In genomic region chr5:134085227-134085626, GRCm38 (mm10) we compare ENCODE assay signal across 18 mouse cellular contexts. TPM values are rescaled to one million over a fixed set of nuclear protein-coding genes. Genes with fewer than 3 reads are reported as not detected.
DNase-seq lines count a peak whose midpoint lies in the region; ATAC-seq lines count a peak whose summit lies in the region.
"Had no signal": no experiment of that assay in that cellular context is flagged by ENCODE, and none has a peak within 500 bp of the region (broad histone marks: within the 10 kb centered on the region; RNA-seq: fewer than 3 reads in every experiment).

No protein-coding gene starts in this region.

- no peak overlapping the region for H3K27ac ChIP-seq in kidney, embryonic 16.5 days (ENCODE audit: low read length)
- H3K27ac ChIP-seq: embryonic facial prominence, embryonic 10.5 days; hindbrain, embryonic 12.5 days; left cerebral cortex, adult 2 months; liver, embryonic 15.5 days had no signal

- H3K9me3 ChIP-seq in kidney, embryonic 16.5 days (ENCODE audit: low read length) = no peaks in the 10 kb centered on the region
- H3K9me3 ChIP-seq: embryonic facial prominence, embryonic 10.5 days; hindbrain, embryonic 12.5 days; liver, embryonic 15.5 days had no signal

- 80% methylated on average over 4 of the region's 4 CpGs for WGBS in kidney, embryonic 16.5 days

- peak; percentile 51 to 61 for DNase-seq in cerebellum, postnatal 10 days
- DNase-seq in cerebellum, adult 11-12 months = no peak
- peak; percentile 16 to 42 for DNase-seq in kidney, postnatal 25 days
- DNase-seq in A20 (ENCODE audit: low read depth, low spot score) (peak; percentile 37), ZHBTc4 (ENCODE audit: low read depth, low spot score) (peak; percentile 63)
- no peak for DNase-seq in spleen, adult 18-20 months
- no peak for DNase-seq in urinary bladder, postnatal 14 days (ENCODE audit: low spot score)
- DNase-seq: cerebellum, adult 9-11 months; gastrocnemius, postnatal 14 days; kidney, adult 11 months; midbrain, embryonic 14.5 days; right cerebral cortex, postnatal 4 days; thymus, adult 18-20 months had no signal

- no peak overlapping the region for H3K4me2 ChIP-seq in kidney, embryonic 16.5 days (replicated peaks; ENCODE audit: low read depth, low read length)
- H3K4me2 ChIP-seq: hindbrain, embryonic 12.5 days; liver, embryonic 15.5 days had no signal

- H3K4me1 ChIP-seq in kidney, embryonic 16.5 days (ENCODE audit: insufficient read depth, low read length) = peaks cover 12% of the 10 kb centered on the region
- H3K4me1 ChIP-seq: liver, embryonic 15.5 days had no signal

- no peaks in the 10 kb centered on the region for H3K36me3 ChIP-seq in kidney, embryonic 16.5 days (ENCODE audit: insufficient read depth, low read length)
- H3K36me3 ChIP-seq: embryonic facial prominence, embryonic 10.5 days; hindbrain, embryonic 12.5 days; liver, embryonic 15.5 days had no signal

- no peaks in the 10 kb centered on the region for H3K27me3 ChIP-seq in kidney, embryonic 16.5 days (ENCODE audit: insufficient read depth, low read length)
- H3K27me3 ChIP-seq: hindbrain, embryonic 12.5 days; liver, embryonic 15.5 days had no signal

- H3K9ac ChIP-seq in kidney, embryonic 16.5 days (replicated peaks; ENCODE audit: low read length) = no peak overlapping the region
- H3K9ac ChIP-seq: hindbrain, embryonic 12.5 days; liver, embryonic 15.5 days had no signal

- no peak overlapping the region for H3K4me3 ChIP-seq in kidney, embryonic 16.5 days (ENCODE audit: low read length)
- H3K4me3 ChIP-seq: embryonic facial prominence, embryonic 10.5 days; hindbrain, embryonic 12.5 days; left cerebral cortex, adult 2 months; liver, embryonic 15.5 days had no signal

- ATAC-seq in kidney, embryonic 16.5 days (ENCODE audit: low FRiP score, low TSS enrichment) = no peak

RNA-seq across cellular contexts. Expression of gene Castor2, which starts 14.3 kb away (rescaled TPM):
- polyA plus RNA-seq in kidney, embryonic 16.5 days (2015; fragmentation: Nextera tagmentation; extraction: Ambion mirVana) = 14.0 and 15.2 TPM in 2 replicates

Comparison
In these comparisons a context has a peak if more than half of its experiments do, and no peak if none do; other contexts are left out.
1. DNase-seq: peak in cerebellum, postnatal 10 days (2 of 2), kidney, postnatal 25 days (2 of 2), A20 (single experiment) and ZHBTc4 (single experiment); none in cerebellum, adult 11-12 months (single experiment), spleen, adult 18-20 months (0 of 2) and urinary bladder, postnatal 14 days (single experiment).